Mouse (Mus musculus) embryonic facial prominence, embryonic 14.5 days (tissue): ENCODE data around the gene Zfp109. TPM values are rescaled to one million over a fixed set of nuclear protein-coding genes. Genes with fewer than 3 reads are reported as not detected.

Experiments used
- ATAC-seq: fragments of 200-750 bp; cut with Nextera tagmentation; 2 replicates; pipeline ENCODE4 v1.8.0; 2017; ENCODE audit warnings: low read depth, moderate number of reproducible peaks, moderate TSS enrichment
- DNase-seq: peaks from one replicate; pipeline ENCODE4 v3.0.0-alpha.2; 2015; ENCODE audit warnings: low spot score
- H3K27ac ChIP-seq: fragments of 300-500 bp; sonication (generic); replicated peaks from 2 replicates; pipeline ENCODE4 v1.5.1; 2014; ENCODE audit warnings: low read depth, mild to moderate bottlenecking, low read length, moderate library complexity
- H3K27me3 ChIP-seq: fragments of 300-500 bp; sonication (generic); replicated peaks from 2 replicates; pipeline ENCODE4 v1.6.1; 2014; ENCODE audit warnings: low read length; ENCODE audit not compliant: control insufficient read depth, insufficient read depth
- H3K36me3 ChIP-seq: fragments of 300-500 bp; sonication (generic); 2 replicates; pipeline ENCODE4 v1.6.1; 2014; ENCODE audit warnings: low read length, mixed read lengths; ENCODE audit not compliant: control insufficient read depth, insufficient read depth
- H3K4me1 ChIP-seq: fragments of 300-500 bp; sonication (generic); 2 replicates; pipeline ENCODE4 v1.6.1; 2014; ENCODE audit warnings: antibody characterized with exemption, low read length; ENCODE audit not compliant: control insufficient read depth, insufficient read depth
- H3K4me2 ChIP-seq: fragments of 300-500 bp; sonication (generic); 2 replicates; pipeline ENCODE4 v1.6.1; 2014; ENCODE audit warnings: low read depth, mild to moderate bottlenecking, low read length, moderate library complexity, mixed read lengths
- H3K4me3 ChIP-seq: fragments of 300-500 bp; sonication (generic); 2 replicates; pipeline ENCODE4 v1.5.1; 2014; ENCODE audit warnings: low read depth, mild to moderate bottlenecking, low read length
- H3K9ac ChIP-seq: fragments of 300-500 bp; sonication (generic); 2 replicates; pipeline ENCODE4 v1.6.1; 2014; ENCODE audit warnings: low read depth, mild to moderate bottlenecking, low read length, moderate library complexity, mixed read lengths
- H3K9me3 ChIP-seq: fragments of 300-500 bp; sonication (generic); 2 replicates; pipeline ENCODE4 v1.6.1; 2016; ENCODE audit warnings: low read length; ENCODE audit not compliant: control insufficient read depth
- WGBS: fragments of 180-500 bp; shearing (Covaris S2); extraction: QIAGEN DNeasy Blood & Tissue Kit; methylation state at CpG from one replicate; pipeline ENCODE4 v1.1.7; 2014; 5-methylcytosine and 5-hydroxymethylcytosine counted together
- polyA plus RNA-seq: library from polyadenylated mRNA; unstranded; fragments of >200 nt; fragmentation: Nextera tagmentation; extraction: Ambion mirVana; gene quantifications from 2 replicates; pipeline ENCODE4 v1.2.1, GENCODE M21; 2014

Gene Zfp109
- polyA plus RNA-seq, 1 experiment from 2014 or later: 3.6 TPM

DNA sequence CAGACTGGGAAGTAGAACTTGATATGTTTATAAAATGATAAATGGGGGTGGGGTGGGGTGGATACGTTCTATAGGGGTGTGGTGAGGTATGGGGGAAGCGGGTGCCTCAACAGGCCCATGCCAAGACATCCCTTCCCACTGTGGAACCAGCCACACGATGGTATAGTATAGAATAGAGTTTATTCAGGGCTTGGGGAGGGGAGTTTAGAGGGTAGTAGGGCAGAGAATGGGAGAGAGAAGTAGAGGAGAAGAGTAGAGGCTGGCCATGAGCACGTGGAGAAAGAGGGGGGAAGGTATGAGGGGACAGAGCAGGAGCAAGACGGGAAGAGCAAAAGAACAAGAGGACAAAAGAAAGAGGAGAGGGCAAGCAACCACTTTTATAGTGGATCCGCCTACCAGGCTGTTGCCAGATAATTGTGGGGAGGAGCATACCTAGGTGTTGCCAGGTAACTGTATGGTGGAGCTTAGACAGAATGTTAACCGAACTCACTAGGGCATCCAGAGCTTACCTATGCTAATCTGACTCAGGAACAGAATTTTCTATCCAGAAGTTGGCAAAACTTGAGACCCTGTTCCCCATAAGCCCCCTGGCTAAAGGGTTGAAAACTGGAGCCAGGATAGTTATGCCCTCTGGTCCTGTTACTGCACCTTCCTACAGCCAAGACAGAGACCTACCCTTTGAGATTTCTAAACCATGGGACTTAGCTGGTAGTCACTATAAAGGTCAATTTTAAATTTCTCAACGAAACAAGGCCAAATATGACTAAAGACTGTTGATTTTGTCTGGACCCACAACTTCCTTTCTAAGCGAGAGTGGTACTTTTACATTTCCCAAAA is 16.6 kb upstream of the Zfp109 start:
- DNase-seq (no peak), ATAC-seq (peak; percentile 45; the same call in 1 of the 2 replicates)
- peaks cover 4% of the 10 kb centered on the region; the same call in 1 of the 2 replicates for H3K4me1 ChIP-seq
- no peaks in the 10 kb centered on the region for H3K27me3 ChIP-seq
- peak overlapping the region; percentile 57 for H3K4me3 ChIP-seq
- peak overlapping the region; percentile 48; the same call in 1 of the 2 replicates for H3K9ac ChIP-seq
- H3K4me2 ChIP-seq: peak overlapping the region; percentile 70
- no peaks in the 10 kb centered on the region for H3K9me3 ChIP-seq
- H3K36me3 ChIP-seq: 0 out of 2 replicates have a peak, but pooled peaks cover 5% of the 10 kb centered on the region
- no peak overlapping the region for H3K27ac ChIP-seq
- 58% methylated on average over 9 of the region's 9 CpGs for WGBS

DNA sequence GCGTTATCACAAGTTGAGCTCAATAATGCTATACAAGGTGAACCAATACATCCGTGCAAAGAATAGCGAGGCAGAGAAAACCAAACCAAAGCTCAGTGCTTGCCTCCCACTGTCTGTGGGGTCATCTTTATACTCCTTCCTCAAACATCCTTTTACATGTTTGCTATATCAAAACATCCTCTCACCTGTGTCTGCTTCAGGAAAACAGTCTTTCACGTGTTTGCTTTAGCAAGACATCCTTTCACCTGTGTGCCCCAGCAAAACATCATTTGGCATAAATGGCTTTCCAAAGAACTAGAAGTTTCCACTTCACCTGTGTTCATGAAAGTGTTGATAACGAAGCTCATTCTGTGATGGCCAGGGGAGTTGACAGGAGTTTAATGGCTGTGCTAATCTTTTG is 26.0 kb downstream of the Zfp109 start, which contains the start of gene Zfp111:
TSS of gene Zfp111 (minus strand) at position 101 of the 400 bp plus-strand sequence.
- H3K27me3 ChIP-seq: no peaks in the 10 kb centered on the region
- ATAC-seq: no peak
- no peak within 1 kb of the TSS for H3K4me3 ChIP-seq
- no peak within 1 kb of the TSS for H3K9ac ChIP-seq
- DNase-seq: no peak
- H3K36me3 ChIP-seq: peaks cover 3% of the 10 kb centered on the region; the same call in 1 of the 2 replicates
- H3K4me1 ChIP-seq: peaks cover 3% of the 10 kb centered on the region; the same call in 1 of the 2 replicates
- 0 out of 2 replicates have a peak, but pooled peaks cover 1% of the 10 kb centered on the region for H3K9me3 ChIP-seq
- WGBS: 84% methylated on average over 5 of the region's 5 CpGs
- no peak within 1 kb of the TSS for H3K4me2 ChIP-seq
- no peak within 1 kb of the TSS for H3K27ac ChIP-seq

DNA sequence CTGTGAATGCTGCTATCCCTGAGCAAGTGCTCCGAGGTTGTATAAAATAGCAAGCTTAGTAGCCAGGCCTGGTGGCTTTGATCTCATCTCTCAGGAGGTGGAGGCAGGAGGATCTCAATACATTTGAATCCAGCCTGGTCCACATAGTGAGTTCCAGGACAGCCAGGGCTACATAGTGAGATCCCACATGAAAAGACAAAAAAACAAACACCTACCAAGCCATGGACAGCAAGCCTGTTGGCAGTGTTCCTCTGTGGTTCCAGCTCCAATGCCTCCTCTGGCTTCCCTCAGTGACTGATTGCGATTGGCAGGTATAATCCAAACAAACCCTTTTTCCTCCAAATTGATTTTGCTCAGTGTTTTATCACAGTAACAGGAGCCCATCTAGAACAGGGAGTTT is 27.1 kb downstream of the Zfp109 start:
- Histone ChIP-seq H3K27me3 (no peaks in the 10 kb centered on the region), H3K4me2 (no peak overlapping the region), H3K9me3 (no peaks in the 10 kb centered on the region), H3K36me3 (peaks cover 12% of the 10 kb centered on the region), H3K27ac (no peak overlapping the region), H3K4me3 (no peak overlapping the region), H3K9ac (no peak overlapping the region), H3K4me1 (peaks cover 3% of the 10 kb centered on the region; the same call in 1 of the 2 replicates)
- DNase-seq (no peak), ATAC-seq (no peak)
- WGBS: 75% methylated on average over 2 of the region's 2 CpGs

- ATAC-seq (peak; percentile 37; the same call in 1 of the 2 replicates), DNase-seq (no peak)
- WGBS: 52% methylated on average over 7 of the region's 7 CpGs
- peak overlapping the region; percentile 69 for H3K4me2 ChIP-seq
- no peak overlapping the region for H3K27ac ChIP-seq
- H3K27me3 ChIP-seq: no peaks in the 10 kb centered on the region
- no peaks in the 10 kb centered on the region for H3K9me3 ChIP-seq
- H3K4me1 ChIP-seq: peaks cover 3% of the 10 kb centered on the region; the same call in 1 of the 2 replicates
- H3K9ac ChIP-seq: peak overlapping the region; percentile 91; the same call in 1 of the 2 replicates
- H3K36me3 ChIP-seq: peaks cover 30% of the 10 kb centered on the region
- peak overlapping the region; percentile 71 for H3K4me3 ChIP-seq
Observed at GRCm38 (mm10) chr7:24208282-24208886, 29.0 kb downstream of the Zfp109 start.

- H3K27ac ChIP-seq: peak overlapping the region; percentile 77
- H3K4me1 ChIP-seq: peaks cover 3% of the 10 kb centered on the region; the same call in 1 of the 2 replicates
- DNase-seq (peak; percentile 97), ATAC-seq (peak; percentile 92)
- H3K9me3 ChIP-seq: no peaks in the 10 kb centered on the region
- 7% methylated on average over 24 of the region's 24 CpGs for WGBS
- H3K36me3 ChIP-seq: peaks cover 34% of the 10 kb centered on the region
- peak overlapping the region; percentile 69 for H3K4me2 ChIP-seq
- H3K27me3 ChIP-seq: no peaks in the 10 kb centered on the region
- peak overlapping the region; percentile 71 for H3K4me3 ChIP-seq
- H3K9ac ChIP-seq: peak overlapping the region; percentile 91
Observed at GRCm38 (mm10) chr7:24207488-24208261, 29.7 kb downstream of the Zfp109 start.

DNA sequence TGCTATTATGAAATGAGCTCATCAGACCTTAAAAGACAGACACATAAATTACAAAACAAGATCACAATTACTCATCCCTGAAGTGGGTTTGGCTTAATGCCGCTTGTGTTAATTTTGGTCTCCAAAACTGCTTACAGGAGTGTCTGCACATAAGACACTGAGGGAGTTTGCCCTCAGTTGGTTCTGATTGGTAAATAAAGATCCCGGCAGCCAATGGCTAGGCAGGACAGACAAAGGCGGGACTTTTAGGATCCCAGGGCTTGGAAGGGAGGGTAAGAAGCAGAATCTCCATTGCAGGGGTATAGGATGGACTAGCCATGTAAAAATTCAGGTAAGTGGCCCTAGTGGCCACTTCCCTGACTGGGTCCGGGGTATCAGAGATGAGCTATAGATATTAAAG is 40.4 kb downstream of the Zfp109 start:
- peaks cover 8% of the 10 kb centered on the region; the same call in 1 of the 2 replicates for H3K9me3 ChIP-seq
- no peak for DNase-seq
- peaks cover 68% of the 10 kb centered on the region for H3K36me3 ChIP-seq
- ATAC-seq: no peak
- H3K4me2 ChIP-seq: no peak overlapping the region
- no peak overlapping the region for H3K27ac ChIP-seq
- H3K4me3 ChIP-seq: no peak overlapping the region
- WGBS: 93% methylated on average over 4 of the region's 4 CpGs
- no peaks in the 10 kb centered on the region for H3K27me3 ChIP-seq
- no peak overlapping the region for H3K9ac ChIP-seq
- H3K4me1 ChIP-seq: no peaks in the 10 kb centered on the region

DNA sequence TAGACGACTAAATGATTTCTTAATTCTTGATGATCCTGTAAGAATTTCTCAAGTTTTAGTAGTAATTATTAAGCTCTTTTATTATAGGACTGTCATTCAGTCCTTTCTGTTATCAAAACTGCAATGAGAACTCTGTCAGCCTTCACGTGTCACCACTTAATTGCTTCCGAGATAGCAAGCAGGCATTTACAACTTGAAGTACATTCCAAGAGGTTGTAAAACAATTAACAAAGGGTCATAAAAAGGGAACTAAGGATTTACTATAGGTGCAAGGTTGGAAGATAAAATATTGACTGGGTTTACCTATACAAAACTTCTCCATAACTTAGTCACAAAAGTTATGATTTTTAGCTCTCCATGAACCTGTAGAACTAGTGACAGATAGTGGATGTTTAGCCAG is 44.2 kb downstream of the Zfp109 start:
- no peaks in the 10 kb centered on the region for H3K27me3 ChIP-seq
- H3K4me3 ChIP-seq: no peak overlapping the region
- no peak overlapping the region for H3K27ac ChIP-seq
- peaks cover 31% of the 10 kb centered on the region for H3K36me3 ChIP-seq
- H3K9me3 ChIP-seq: peaks cover 8% of the 10 kb centered on the region; the same call in 1 of the 2 replicates
- H3K9ac ChIP-seq: no peak overlapping the region
- no peaks in the 10 kb centered on the region for H3K4me1 ChIP-seq
- no peak overlapping the region for H3K4me2 ChIP-seq
- WGBS: 92% methylated on average over 3 of the region's 3 CpGs
- ATAC-seq: no peak
- DNase-seq: no peak

GRCm38 (mm10) chr7:24191361-24191760 is 46.0 kb downstream of the Zfp109 start:
- 78% methylated on average over 2 of the region's 2 CpGs for WGBS
- no peak overlapping the region for H3K4me2 ChIP-seq
- H3K27ac ChIP-seq: no peak overlapping the region
- DNase-seq (no peak), ATAC-seq (no peak)
- H3K36me3 ChIP-seq: peaks cover 18% of the 10 kb centered on the region
- no peaks in the 10 kb centered on the region for H3K4me1 ChIP-seq
- peaks cover 8% of the 10 kb centered on the region; the same call in 1 of the 2 replicates for H3K9me3 ChIP-seq
- no peaks in the 10 kb centered on the region for H3K27me3 ChIP-seq
- no peak overlapping the region for H3K4me3 ChIP-seq
- H3K9ac ChIP-seq: no peak overlapping the region
